Mouse (Mus musculus) bone marrow macrophage, adult 2 months (primary cell): ENCODE measurements around the gene Gabrr3. TPM values are rescaled to one million over a fixed set of nuclear protein-coding genes. Genes with fewer than 3 reads are reported as not detected.

Experiments used
- H3K27ac ChIP-seq: 2 replicates; pipeline ENCODE4 v1.5.1; 2012; ENCODE audit warnings: low read depth, low read length; ENCODE audit not compliant: insufficient read depth
- H3K4me1 ChIP-seq: 2 replicates; pipeline ENCODE4 v1.6.1; 2012; ENCODE audit warnings: low read length; ENCODE audit not compliant: control insufficient read depth, insufficient read depth
- H3K4me3 ChIP-seq: 2 replicates; pipeline ENCODE4 v1.5.1; 2012; ENCODE audit warnings: mild to moderate bottlenecking, low read length, moderate library complexity; ENCODE audit not compliant: insufficient read depth
- CTCF ChIP-seq: IDR thresholded peaks from 2 replicates; pipeline ENCODE4 v1.5.1; 2012; ENCODE audit warnings: low read depth, mild to moderate bottlenecking, low read length, moderate library complexity
- POLR2A ChIP-seq: IDR thresholded peaks from 2 replicates; pipeline ENCODE4 v1.6.1; 2012; ENCODE audit warnings: mild to moderate bottlenecking, low read depth, low read length, borderline replicate concordance
- polyA plus RNA-seq: library from polyadenylated mRNA; stranded (reverse); fragments of >200 nt; gene quantifications from 2 replicates; pipeline ENCODE4 v1.2.4, GENCODE M21; 2012; ENCODE audit not compliant: missing spikeins, insufficient read depth, insufficient read length

Gabrr3 gene
- polyA plus RNA-seq, 1 experiment = not detected

DNA sequence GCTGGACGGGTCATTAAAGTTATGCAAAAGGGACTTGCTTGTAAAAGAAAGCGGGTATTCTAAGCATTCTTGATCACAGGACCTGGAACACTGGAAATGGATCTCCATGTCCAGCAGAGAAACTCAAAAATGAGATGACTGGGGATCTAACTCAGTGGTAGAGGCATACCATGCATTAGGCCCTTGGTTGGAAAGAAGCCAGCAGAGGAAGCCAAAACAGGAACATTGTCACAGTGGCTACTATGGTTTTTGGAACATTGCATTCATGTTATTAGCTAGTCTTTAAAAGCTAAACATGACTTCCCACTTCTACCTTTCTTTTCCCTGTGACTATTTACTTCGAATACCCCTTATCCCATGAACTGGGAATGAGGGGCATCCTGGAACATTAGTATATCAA lies 92.0 kb downstream of the Gabrr3 start:
- 0 out of 2 replicates have a peak overlapping the region, but pooled peaks have one; percentile 17 for H3K27ac ChIP-seq
- H3K4me3 ChIP-seq = no peak overlapping the region

DNA sequence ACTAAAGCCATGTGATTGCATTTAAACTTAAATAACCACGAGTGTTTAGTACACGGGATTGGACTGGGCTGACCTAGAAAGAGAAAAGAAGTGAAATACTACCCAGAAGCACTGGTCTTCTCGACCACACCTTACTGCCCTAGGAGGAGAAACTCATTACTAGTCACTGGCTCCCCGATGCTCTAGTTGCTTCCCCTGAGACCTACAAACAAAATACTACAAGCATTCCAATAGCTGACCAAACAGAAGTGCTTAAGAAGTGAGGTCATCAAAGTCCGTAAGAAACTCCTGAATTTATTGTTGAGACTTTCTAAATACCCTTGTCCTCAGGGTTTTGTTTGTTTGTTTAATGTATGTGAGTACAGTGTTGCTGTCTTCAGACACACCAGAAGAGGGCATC lies 102.7 kb downstream of the Gabrr3 start:
- no peak overlapping the region for H3K27ac ChIP-seq
- TF ChIP-seq POLR2A = no peak
- TF ChIP-seq CTCF = no peak
- no peaks in the 10 kb centered on the region for H3K4me1 ChIP-seq
- H3K4me3 ChIP-seq = no peak overlapping the region

More for the DNA sequence above, 92.0 kb downstream of the Gabrr3 start:
- no peak for TF ChIP-seq POLR2A
- TF ChIP-seq CTCF = no peak
- peaks cover 8% of the 10 kb centered on the region for H3K4me1 ChIP-seq

Other genes starting within 250 kb of the Gabrr3 start
- gene Olfr196, start 236.9 kb upstream of the Gabrr3 start, polyA plus RNA-seq = not detected in 2 replicates
- gene Olfr198, start 203.8 kb upstream of the Gabrr3 start, polyA plus RNA-seq = not detected in 2 replicates
- gene Olfr199, start 187.6 kb upstream of the Gabrr3 start, polyA plus RNA-seq = not detected in 2 replicates
- not detected in 2 replicates for gene Olfr201, start 134.7 kb upstream of the Gabrr3 start, polyA plus RNA-seq
- not detected in 2 replicates for gene Olfr202, start 120.5 kb upstream of the Gabrr3 start, polyA plus RNA-seq
- not detected in 2 replicates for gene Olfr203, start 108.5 kb upstream of the Gabrr3 start, polyA plus RNA-seq
- 0.20 TPM in 1 of 2 replicates, not detected in the other for gene Olfr204, start 89.1 kb upstream of the Gabrr3 start, polyA plus RNA-seq
- not detected in 2 replicates for gene Olfr205, start 76.2 kb upstream of the Gabrr3 start, polyA plus RNA-seq
- gene Olfr206, start 58.1 kb upstream of the Gabrr3 start, polyA plus RNA-seq = not detected in 2 replicates
- not detected in 2 replicates for gene Olfr209, start 43.3 kb upstream of the Gabrr3 start, polyA plus RNA-seq
- 17.1 and 18.0 TPM in 2 replicates for gene Riox2, start 64.4 kb downstream of the Gabrr3 start, polyA plus RNA-seq
- gene Crybg3, start 193.6 kb downstream of the Gabrr3 start, polyA plus RNA-seq = 21.4 and 25.8 TPM in 2 replicates
- 12.0 and 12.8 TPM in 2 replicates for gene Arl6, start 232.1 kb downstream of the Gabrr3 start, polyA plus RNA-seq